Mouse (Mus musculus) cerebellum, adult 2 months (tissue): ENCODE results near the gene C330007P06Rik. TPM values are rescaled to one million over a fixed set of nuclear protein-coding genes. Genes with fewer than 3 reads are reported as not detected.

ENCODE experiments used
- DNase-seq, 2 experiments: peaks; one replicate each; pipeline ENCODE4 v3.0.0; 2021
- H3K27ac ChIP-seq: fragments of 200-500 bp; 2 replicates; pipeline ENCODE4 v1.5.1; 2012; ENCODE audit warnings: low read length, control low read depth, inconsistent platforms; ENCODE audit not compliant: insufficient read depth
- H3K27me3 ChIP-seq: fragments of 200-500 bp; 2 replicates; pipeline ENCODE4 v1.6.1; 2012; ENCODE audit warnings: inconsistent platforms, mild to moderate bottlenecking, low read length, moderate library complexity; ENCODE audit not compliant: control insufficient read depth, insufficient read depth
- H3K4me1 ChIP-seq: fragments of 200-500 bp; 2 replicates; pipeline ENCODE4 v1.6.1; 2011; ENCODE audit warnings: low read length; ENCODE audit not compliant: control insufficient read depth, insufficient read depth
- H3K4me3 ChIP-seq: fragments of 200-500 bp; replicated peaks from 2 replicates; pipeline ENCODE3; 2011; ENCODE audit warnings: mild to moderate bottlenecking, low read depth, low read length, control low read depth; ENCODE audit not compliant: insufficient read depth
- CTCF ChIP-seq: fragments of 200-500 bp; IDR thresholded peaks from 2 replicates; pipeline ENCODE4 v1.5.1; 2011; ENCODE audit warnings: low read depth, mild to moderate bottlenecking, control low read depth, low read length, moderate library complexity, borderline replicate concordance; ENCODE audit not compliant: insufficient read depth
- POLR2A ChIP-seq: fragments of 200-500 bp; IDR thresholded peaks from 2 replicates; pipeline ENCODE4 v1.6.1; 2011; ENCODE audit warnings: low read length, control low read depth, borderline replicate concordance; ENCODE audit not compliant: insufficient read depth
- WGBS: fragments of 180-500 bp; shearing (Covaris S2); methylation state at CpG from one replicate; pipeline ENCODE4 v1.1.7; 2018; 5-methylcytosine and 5-hydroxymethylcytosine counted together
- polyA plus RNA-seq: library from polyadenylated mRNA; depleted of rRNA; stranded (reverse); fragments of >200 nt; gene quantifications from 2 replicates; pipeline ENCODE4 v1.2.3, GENCODE M21; 2012

The C330007P06Rik gene
- polyA plus RNA-seq, 1 experiment: 28.8 TPM

GRCm38 (mm10) chrX:36884719-36885118 is 10.8 kb upstream of the C330007P06Rik start:
- Histone ChIP-seq H3K4me1 (no peaks in the 10 kb centered on the region), H3K4me3 (no peak overlapping the region), H3K27ac (no peak overlapping the region), H3K27me3 (no peaks in the 10 kb centered on the region)
- no peak for DNase-seq
- 87% methylated on average over 1 of the region's 1 CpGs for WGBS
- no peak for TF ChIP-seq CTCF
- TF ChIP-seq POLR2A: no peak

GRCm38 (mm10) chrX:36874704-36875128 is 805 bp upstream of the C330007P06Rik start:
- Histone ChIP-seq H3K4me3 (peak overlapping the region; percentile 72), H3K27ac (no peak overlapping the region), H3K27me3 (no peaks in the 10 kb centered on the region), H3K4me1 (no peaks in the 10 kb centered on the region)
- TF ChIP-seq CTCF: no peak
- TF ChIP-seq POLR2A: no peak
- WGBS: 7% methylated on average over 36 of the region's 36 CpGs
- no peak for DNase-seq

- Histone ChIP-seq H3K4me1 (no peaks in the 10 kb centered on the region), H3K27ac (no peak overlapping the region), H3K4me3 (peak overlapping the region; percentile 72), H3K27me3 (no peaks in the 10 kb centered on the region)
- 3% methylated on average over 42 of the region's 57 CpGs for WGBS
- peak; percentile 88 to 89 for DNase-seq
- peak; percentile 70 for TF ChIP-seq POLR2A
- no peak for TF ChIP-seq CTCF
These were observed 326 bp upstream of the C330007P06Rik start for GRCm38 (mm10) chrX:36874178-36874696.

GRCm38 (mm10) chrX:36870372-36870771 is 3.5 kb downstream of the C330007P06Rik start:
- no peak for DNase-seq
- Histone ChIP-seq H3K4me3 (no peak overlapping the region), H3K4me1 (no peaks in the 10 kb centered on the region), H3K27ac (no peak overlapping the region), H3K27me3 (no peaks in the 10 kb centered on the region)
- 82% methylated on average over 3 of the region's 3 CpGs for WGBS
- TF ChIP-seq CTCF: no peak

- WGBS: 39% methylated on average over 8 of the region's 8 CpGs
- no peak for DNase-seq
- H3K4me1 ChIP-seq: no peaks in the 10 kb centered on the region
- peak overlapping the region; percentile 90 for H3K4me3 ChIP-seq
- no peaks in the 10 kb centered on the region for H3K27me3 ChIP-seq
- H3K27ac ChIP-seq: no peak overlapping the region
- no peak for TF ChIP-seq CTCF
- TF ChIP-seq POLR2A: no peak
These were observed 9.1 kb downstream of the C330007P06Rik start for GRCm38 (mm10) chrX:36864609-36865328.

GRCm38 (mm10) chrX:36863766-36864608 is 9.9 kb downstream of the C330007P06Rik start:
- Histone ChIP-seq H3K4me1 (no peaks in the 10 kb centered on the region), H3K27ac (no peak overlapping the region), H3K27me3 (no peaks in the 10 kb centered on the region), H3K4me3 (peak overlapping the region; percentile 90)
- WGBS: 6% methylated on average over 41 of the region's 44 CpGs
- DNase-seq: peak; percentile 83 to 86
- peak; percentile 41; the same call in 1 of the 2 replicates for TF ChIP-seq POLR2A
- no peak for TF ChIP-seq CTCF

GRCm38 (mm10) chrX:36852631-36853030 is 21.3 kb downstream of the C330007P06Rik start:
- WGBS: 90% methylated on average over 8 of the region's 8 CpGs

More at GRCm38 (mm10) chrX:36852631-36853030, 21.3 kb downstream of the C330007P06Rik start:
- Histone ChIP-seq H3K27me3 (no peaks in the 10 kb centered on the region), H3K4me1 (no peaks in the 10 kb centered on the region), H3K27ac (no peak overlapping the region), H3K4me3 (no peak overlapping the region)
- DNase-seq: no peak
- TF ChIP-seq CTCF: no peak
- no peak for TF ChIP-seq POLR2A
